Mouse (Mus musculus) hindlimb bud, embryonic 11.5 days (tissue): ENCODE data around the gene Tnks2.
A peak's percentile ranks its signal among the peaks of the same experiment; 100 is the strongest.
"Not testable (repeated sequence)": the region's sequence is repeated elsewhere in the genome, so short reads cannot be mapped to it uniquely, and the experiment has no call there.

Experiments used
- DNase-seq: peaks from one replicate; pipeline ENCODE4 v3.0.0-alpha.2; 2012; ENCODE audit warnings: low read depth, low spot score; ENCODE audit errors: extremely low spot score

Tnks2 gene

DNA sequence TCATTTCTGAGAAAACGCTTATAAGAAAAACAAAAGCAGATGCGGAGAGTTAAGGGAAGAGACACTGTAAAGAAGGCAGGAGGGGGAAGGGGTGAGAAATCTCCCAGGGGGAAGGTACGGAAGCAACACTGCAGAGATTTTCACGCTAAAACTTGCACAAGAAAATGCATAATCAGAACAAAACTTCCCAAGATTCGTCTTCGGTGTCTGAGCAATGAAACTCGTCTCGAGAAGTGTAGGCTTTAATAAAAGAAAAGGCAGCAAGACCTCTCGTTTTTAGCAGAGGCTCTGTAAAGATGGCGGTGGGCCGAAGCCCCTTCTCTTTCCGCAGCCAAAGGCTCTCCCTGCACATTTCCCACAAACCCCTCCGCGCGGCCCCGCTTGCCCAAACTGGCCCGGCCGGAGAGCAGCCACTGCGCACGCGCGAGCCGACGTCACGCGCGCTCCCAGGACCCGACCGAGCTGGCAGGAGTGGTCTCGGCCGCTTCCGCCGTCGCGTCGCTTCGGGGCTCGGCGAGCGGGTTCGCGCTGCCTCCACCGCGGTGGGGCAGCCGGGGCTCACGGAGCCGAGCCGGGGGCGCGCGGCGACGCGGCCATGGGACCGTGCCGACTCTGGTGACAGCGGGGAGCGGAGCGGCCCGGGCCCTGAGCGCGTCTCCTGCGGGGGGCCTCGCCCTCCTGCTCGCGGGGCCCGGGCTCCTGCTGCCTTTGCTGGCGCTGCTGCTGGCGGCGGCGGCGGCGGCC lies at the start of gene Tnks2:
Gene Tnks2, plus strand, starts transcription at position 445 of the 744 bp plus-strand sequence.
- peak; percentile 83 for DNase-seq

GRCm38 (mm10) chr19:36789873-36790733 lies 43.9 kb upstream of the Tnks2 start:
- no peak for DNase-seq

GRCm38 (mm10) chr19:36792589-36792988 lies 41.4 kb upstream of the Tnks2 start:
- DNase-seq, result no peak

DNA sequence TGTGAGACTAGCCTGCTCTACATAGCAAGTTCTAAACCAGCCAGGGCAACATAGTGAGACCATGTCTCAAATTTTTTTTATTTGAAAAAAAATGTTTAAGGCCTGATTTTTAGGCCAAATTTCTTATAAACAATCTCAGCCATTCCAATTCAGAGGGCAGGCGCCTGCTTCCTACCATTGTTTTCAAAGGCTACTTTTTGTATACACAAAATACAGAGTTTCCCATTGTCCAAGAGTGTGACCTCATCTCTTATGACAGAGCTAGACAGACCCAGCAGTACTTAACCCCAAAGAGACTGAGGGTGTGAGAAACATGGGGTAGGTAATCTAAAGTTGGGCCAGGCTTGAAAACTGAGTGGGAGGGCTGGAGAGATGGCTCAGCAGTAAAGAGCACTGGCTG lies 40.6 kb upstream of the Tnks2 start:
- no peak for DNase-seq

- DNase-seq, result no peak
These were observed 40.0 kb upstream of the Tnks2 start for GRCm38 (mm10) chr19:36794008-36794407.

DNA sequence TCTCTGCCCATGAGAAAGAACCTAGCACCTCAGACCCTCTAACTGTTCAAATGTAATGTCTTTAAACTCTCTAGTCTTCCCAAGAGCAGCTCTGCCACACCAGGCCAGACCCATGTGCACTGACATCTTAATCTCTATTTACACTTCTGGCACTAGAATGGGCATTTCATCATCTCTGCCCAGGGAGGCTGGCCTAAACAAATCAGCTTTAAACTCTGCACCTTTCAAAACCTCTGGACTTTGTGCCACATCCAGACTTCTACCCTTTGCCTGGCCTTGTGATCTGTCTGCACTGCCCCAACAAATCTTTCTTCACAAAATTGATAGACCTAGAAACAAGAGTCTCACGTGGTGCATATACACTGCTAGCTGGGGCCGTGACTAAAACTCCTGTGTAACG lies 38.8 kb upstream of the Tnks2 start:
- no peak for DNase-seq

GRCm38 (mm10) chr19:36796931-36797330 lies 37.1 kb upstream of the Tnks2 start:
- no peak for DNase-seq

DNA sequence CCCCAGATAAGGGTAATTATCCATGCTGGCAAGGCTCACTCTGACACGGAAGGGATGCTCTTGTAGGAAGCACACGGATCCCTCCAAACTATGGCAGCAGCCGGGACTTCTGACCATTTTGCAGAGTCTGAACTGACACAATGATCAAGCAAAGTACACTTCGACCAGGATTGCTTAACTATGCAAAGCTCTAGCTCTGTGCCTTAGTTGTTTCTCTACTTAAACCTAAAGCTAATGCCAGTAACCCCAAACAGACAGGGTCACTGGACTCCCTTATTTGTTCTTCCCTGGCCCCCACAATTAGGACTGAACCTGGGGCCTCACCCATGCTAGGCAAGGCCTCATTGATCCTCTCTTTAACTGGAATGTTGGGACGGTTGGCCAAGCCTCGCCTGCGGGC lies 33.7 kb upstream of the Tnks2 start:
- DNase-seq, result no peak

DNA sequence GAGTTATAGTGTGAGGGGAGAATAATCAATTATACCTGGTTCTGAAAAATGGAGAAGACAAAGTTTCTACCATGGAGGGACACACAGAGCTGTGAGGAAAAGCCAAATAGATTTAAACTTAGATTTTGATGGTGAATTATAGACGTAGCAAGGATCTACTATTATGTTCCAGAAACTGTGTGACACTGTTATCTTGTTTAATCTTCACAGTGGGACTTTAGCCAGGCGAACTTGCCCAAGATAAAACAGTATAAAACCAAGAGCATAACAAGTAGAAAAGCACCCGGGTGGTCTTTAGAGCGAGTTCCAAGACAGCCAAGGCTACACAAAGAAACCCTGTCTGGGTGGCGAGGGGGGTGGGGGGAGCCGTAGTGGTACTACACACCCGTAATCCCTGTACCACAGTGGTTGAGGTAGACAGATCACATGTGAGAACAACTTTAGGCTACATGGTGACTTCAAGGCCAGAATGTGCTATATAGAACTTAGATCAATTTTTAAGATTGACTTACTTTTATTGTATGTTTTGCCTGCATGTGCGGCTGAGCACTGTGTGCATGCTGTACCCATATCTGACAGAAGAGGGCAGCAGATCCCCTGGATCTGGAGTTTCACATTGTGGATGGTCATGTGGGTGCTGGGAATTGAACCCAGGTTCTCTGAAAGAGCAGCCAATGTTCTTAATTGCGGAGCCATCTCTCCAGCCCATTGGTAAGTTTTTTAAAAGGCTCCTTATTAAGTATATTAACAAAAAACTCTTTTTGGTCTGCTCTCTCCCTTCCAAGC lies 32.0 kb upstream of the Tnks2 start:
- DNase-seq, result no peak

DNA sequence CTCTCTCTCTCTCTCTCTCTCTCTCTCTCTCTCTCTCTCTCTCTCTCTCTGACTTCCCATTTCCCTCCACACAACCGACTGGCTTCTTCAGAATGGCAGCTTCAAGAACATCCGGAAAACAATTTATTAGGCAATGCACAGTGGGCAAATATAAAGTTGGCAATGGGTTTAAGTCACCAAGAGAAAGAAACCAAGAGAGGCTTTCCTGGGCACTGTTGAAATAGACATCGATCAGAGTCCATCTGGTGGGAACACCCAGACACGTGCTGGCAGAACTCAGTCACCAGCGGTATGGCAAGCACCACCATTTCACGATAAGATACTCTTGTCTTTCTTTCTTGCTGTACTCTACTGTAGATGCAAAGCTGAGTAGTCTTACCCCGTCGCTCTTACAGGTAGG lies 30.6 kb upstream of the Tnks2 start:
- no peak for DNase-seq

DNA sequence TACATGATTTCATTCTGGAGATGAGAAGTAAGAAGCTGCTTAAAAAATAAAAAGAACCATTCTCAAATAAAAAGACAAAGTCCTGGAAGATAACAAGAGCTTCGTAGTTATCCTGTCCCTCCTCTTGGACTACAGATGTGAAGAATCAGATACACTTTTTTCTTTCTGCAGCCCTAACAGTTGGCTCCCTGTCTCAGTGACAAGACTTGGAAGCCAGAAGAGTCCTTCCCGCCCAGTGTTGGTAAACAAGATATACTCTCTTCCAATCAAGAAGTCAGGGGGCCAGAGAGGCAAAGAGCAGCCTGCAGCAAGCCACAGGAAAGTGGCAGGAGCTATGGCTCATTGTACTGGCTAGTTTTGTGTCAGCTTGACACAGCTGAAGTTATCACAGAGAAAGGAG lies 27.2 kb upstream of the Tnks2 start:
- no peak for DNase-seq

GRCm38 (mm10) chr19:36808426-36809105 lies 25.5 kb upstream of the Tnks2 start:
- DNase-seq, result no peak

GRCm38 (mm10) chr19:36809476-36810168 lies 24.4 kb upstream of the Tnks2 start:
- no peak for DNase-seq

DNA sequence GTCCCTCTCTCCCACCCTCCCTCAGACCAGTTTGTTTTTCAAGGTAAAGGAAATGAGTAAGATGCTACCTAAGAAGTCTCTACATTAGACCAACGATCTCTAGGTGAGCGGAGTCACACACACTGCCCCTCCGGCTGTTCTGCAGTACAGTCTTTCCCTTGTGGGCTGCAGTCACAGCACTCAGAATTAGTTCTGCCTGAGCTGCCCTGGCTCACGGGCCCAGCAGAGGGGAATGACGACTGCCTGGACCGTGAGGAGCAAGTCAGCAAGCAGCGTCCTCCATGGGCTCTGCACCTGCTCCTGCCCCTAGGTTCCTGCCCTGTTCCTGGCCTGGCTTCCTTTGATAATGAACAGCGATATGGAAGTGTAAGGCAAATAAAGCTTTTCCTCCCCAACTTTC lies 22.0 kb upstream of the Tnks2 start:
- no peak for DNase-seq

- peak; percentile 66 for DNase-seq
These were observed 18.4 kb upstream of the Tnks2 start for GRCm38 (mm10) chr19:36815396-36816271.

DNA sequence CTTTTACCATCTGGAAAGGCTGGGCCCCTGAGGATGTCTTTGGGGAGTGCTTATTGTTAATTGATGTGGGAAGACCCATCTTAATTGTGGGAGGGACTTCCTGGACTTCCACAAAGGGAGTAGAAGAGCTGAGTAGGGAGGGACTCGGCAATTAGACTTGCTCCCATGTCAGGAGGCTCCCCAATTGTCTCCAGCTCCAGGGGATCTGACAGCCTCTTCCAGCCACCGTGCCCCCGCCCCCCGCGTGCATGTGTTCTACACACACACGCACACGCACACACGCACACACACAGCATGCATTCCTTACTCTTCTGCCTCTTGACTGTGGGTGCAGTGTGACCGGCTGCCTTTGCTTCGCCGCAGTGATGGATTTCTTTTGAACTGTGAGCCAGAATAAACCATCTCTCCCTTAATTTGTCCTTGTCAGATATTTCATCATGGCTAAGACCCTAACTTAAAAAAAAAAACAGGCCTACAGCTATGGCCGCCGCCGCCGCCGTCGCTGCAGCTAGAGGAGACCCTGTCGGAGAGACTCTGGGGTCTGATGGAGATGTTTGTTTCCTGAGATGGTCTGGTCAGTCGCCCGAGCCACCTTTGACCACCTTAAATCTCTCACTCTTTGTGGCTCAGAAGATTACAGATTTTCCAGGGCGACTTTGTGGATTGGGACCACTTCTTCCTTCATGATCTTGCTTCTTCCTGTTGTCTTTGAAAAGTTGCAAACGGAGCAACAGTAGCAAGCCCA lies 15.7 kb upstream of the Tnks2 start:
- DNase-seq, result no peak

DNA sequence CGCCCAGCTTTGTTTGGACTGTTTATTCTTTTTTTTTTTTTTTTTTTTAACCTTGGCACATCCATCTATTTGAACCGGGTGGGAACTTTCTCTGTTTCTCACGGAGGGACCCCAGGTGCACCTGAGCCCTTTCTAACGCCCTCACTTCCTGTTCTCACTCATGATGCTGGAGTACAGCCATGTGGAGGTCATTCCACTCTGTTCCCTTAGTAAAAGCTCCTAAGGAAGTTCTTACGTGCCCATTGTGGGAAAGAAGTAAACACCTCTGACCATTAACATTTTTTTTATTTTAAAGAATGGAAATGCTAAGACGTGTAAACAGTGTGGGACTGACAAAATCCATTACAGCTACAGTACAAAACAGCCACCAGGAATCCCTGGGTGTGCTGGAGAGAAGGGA lies 14.8 kb upstream of the Tnks2 start:
- DNase-seq, result no peak

GRCm38 (mm10) chr19:36820469-36820868 lies 13.6 kb upstream of the Tnks2 start:
- no peak for DNase-seq

DNA sequence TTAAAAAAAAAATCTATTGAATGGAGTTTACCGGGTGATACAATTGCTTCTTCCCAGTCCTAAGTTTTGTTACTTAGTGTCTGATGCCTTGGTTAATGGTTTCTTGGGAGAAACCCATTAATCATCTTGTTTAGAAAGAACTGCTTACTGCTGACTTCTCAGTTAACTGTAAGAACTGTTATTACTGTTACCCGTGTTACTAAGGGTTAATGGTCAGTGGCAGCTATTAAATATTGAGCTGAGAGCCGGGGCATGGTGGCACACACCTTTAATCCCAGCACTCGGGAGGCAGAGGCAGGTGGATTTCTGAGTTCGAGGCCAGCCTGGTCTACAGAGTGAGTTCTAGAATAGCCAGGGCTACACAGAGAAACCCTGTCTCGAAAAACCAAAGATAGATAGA lies 12.7 kb upstream of the Tnks2 start:
- DNase-seq, result not testable (repeated sequence)
